Mouse (Mus musculus): ENCODE results near the gene Erf.

The Erf gene

GRCm38 (mm10) chr7:25206094-25206830, 44.3 kb downstream of the Erf start:
- no peak for DNase-seq (ENCODE audit: low spot score)

- no peak for DNase-seq (ENCODE audit: low spot score)
These were observed 45.0 kb downstream of the Erf start for GRCm38 (mm10) chr7:25205355-25206093.

- no peak for DNase-seq (ENCODE audit: low spot score)
These were observed 46.9 kb downstream of the Erf start for GRCm38 (mm10) chr7:25203624-25204023.

- no peak for DNase-seq (ENCODE audit: low spot score)
These were observed 53.1 kb downstream of the Erf start for GRCm38 (mm10) chr7:25197384-25198018.

- DNase-seq (ENCODE audit: low spot score) = no peak
These were observed 54.5 kb downstream of the Erf start for GRCm38 (mm10) chr7:25196107-25196506.

GRCm38 (mm10) chr7:25195148-25195547, 55.4 kb downstream of the Erf start:
- no peak for DNase-seq (ENCODE audit: low spot score)

All from left cerebral cortex, adult 11 months (tissue).